ENCODE assay signal across 10 mouse cellular contexts in genomic region chr10:80419419-80419818, GRCm38 (mm10). TPM values are rescaled to one million over a fixed set of nuclear protein-coding genes. Genes with fewer than 3 reads are reported as not detected.
DNase-seq lines count a peak whose midpoint lies in the region; ATAC-seq lines count a peak whose summit lies in the region.
"Had no signal": no experiment of that assay in that cellular context is flagged by ENCODE, and none has a peak within 500 bp of the region (broad histone marks: within the 10 kb centered on the region; RNA-seq: fewer than 3 reads in every experiment).

No protein-coding gene starts in this region.

- H3K27me3 ChIP-seq in liver, embryonic 11.5 days (replicated peaks; ENCODE audit: control insufficient read depth, insufficient read depth, low read length): no peaks in the 10 kb centered on the region
- H3K27me3 ChIP-seq in liver, embryonic 12.5 days (replicated peaks): no peaks in the 10 kb centered on the region
- H3K27me3 ChIP-seq: Patski had no signal

- no peak overlapping the region for H3K4me2 ChIP-seq in liver, embryonic 11.5 days
- peak overlapping the region; percentile 73 for H3K4me2 ChIP-seq in liver, embryonic 12.5 days

- no peak overlapping the region for H3K4me3 ChIP-seq in liver, embryonic 11.5 days (ENCODE audit: low read depth, low read length)
- H3K4me3 ChIP-seq in liver, embryonic 12.5 days: 0 out of 2 replicates have a peak overlapping the region, but pooled peaks have one; percentile 9

- ATAC-seq in liver, embryonic 11.5 days (replicated peaks; ENCODE audit: low FRiP score): no peak
- ATAC-seq in liver, embryonic 12.5 days: no peak
- ATAC-seq: Patski had no signal

- no peak overlapping the region for H3K27ac ChIP-seq in liver, embryonic 11.5 days (ENCODE audit: low read depth, low read length)
- H3K27ac ChIP-seq in liver, embryonic 12.5 days: peak overlapping the region; percentile 95

- H3K36me3 ChIP-seq in liver, embryonic 11.5 days (ENCODE audit: control insufficient read depth, insufficient read depth, low read length): peaks cover 59% of the 10 kb centered on the region
- H3K36me3 ChIP-seq in liver, embryonic 12.5 days: peaks cover 95% of the 10 kb centered on the region

- DNase-seq in cerebellum, adult 11 months: peak; percentile 62
- no peak for DNase-seq in cerebellum, adult 8-10 months
- peak; percentile 59 for DNase-seq in liver
- no peak for DNase-seq in liver, embryonic 11.5 days (ENCODE audit: low spot score)
- peak; percentile 59 to 69 for DNase-seq in cerebellum, postnatal 25 days
- DNase-seq in layer of hippocampus, postnatal 36 days: no peak
- DNase-seq in adrenal gland, adult 2 months: no peak
- DNase-seq: adrenal gland, postnatal 36 days had no signal

- H3K9me3 ChIP-seq in liver, embryonic 11.5 days (ENCODE audit: control insufficient read depth, low read length): no peaks in the 10 kb centered on the region
- no peaks in the 10 kb centered on the region for H3K9me3 ChIP-seq in liver, embryonic 12.5 days (replicated peaks)

- H3K9ac ChIP-seq in liver, embryonic 11.5 days (ENCODE audit: low read depth, low read length): no peak overlapping the region
- peak overlapping the region; percentile 55 for H3K9ac ChIP-seq in liver, embryonic 12.5 days

- 91% methylated on average over 8 of the region's 8 CpGs for WGBS in liver, embryonic 11.5 days
- 81% methylated on average over 8 of the region's 8 CpGs for WGBS in liver, embryonic 12.5 days (ENCODE audit: insufficient replicate concordance)

- peaks cover 60% of the 10 kb centered on the region for H3K4me1 ChIP-seq in liver, embryonic 11.5 days (replicated peaks; ENCODE audit: control insufficient read depth, insufficient read depth, low read length)
- H3K4me1 ChIP-seq in liver, embryonic 12.5 days: peaks cover 66% of the 10 kb centered on the region

RNA-seq across cellular contexts. Expression of gene Uqcr11, which starts 12.8 kb away (rescaled TPM):
- 835 and 866 TPM in 2 replicates for polyA plus RNA-seq in liver, embryonic 11.5 days (2014; fragmentation: Nextera tagmentation; extraction: Ambion mirVana)
- polyA plus RNA-seq in liver, embryonic 12.5 days (2016; fragmentation: Nextera tagmentation; extraction: Ambion mirVana): 594 and 628 TPM in 2 replicates
- 100 to 1,000 TPM; 443 to 467 TPM for total RNA-seq in layer of hippocampus, postnatal 36 days (2021)
- 1,000 to 10,000 TPM in 1 of 2 experiments, 100 to 1,000 TPM in 1; 714 to 1,027 TPM for total RNA-seq in adrenal gland, adult 2 months (2021)
- polyA plus RNA-seq in adrenal gland, adult 2 months (2012; rRNA removed): 2,955 and 2,958 TPM in 2 replicates

RNA-seq across cellular contexts. Expression of gene Tcf3, which starts 14.0 kb away (rescaled TPM):
- polyA plus RNA-seq in liver, embryonic 11.5 days (2014; fragmentation: Nextera tagmentation; extraction: Ambion mirVana): 148 and 149 TPM in 2 replicates
- polyA plus RNA-seq in liver, embryonic 12.5 days (2016; fragmentation: Nextera tagmentation; extraction: Ambion mirVana): 110 and 115 TPM in 2 replicates
- total RNA-seq in layer of hippocampus, postnatal 36 days (2021): 10 to 100 TPM; 30.5 to 30.6 TPM
- 10 to 100 TPM; 46.6 to 55.4 TPM for total RNA-seq in adrenal gland, adult 2 months (2021)
- polyA plus RNA-seq in adrenal gland, adult 2 months (2012; rRNA removed): 148 and 152 TPM in 2 replicates

RNA-seq across cellular contexts. Expression of gene Mbd3, which starts 20.1 kb away (rescaled TPM):
- 174 and 175 TPM in 2 replicates for polyA plus RNA-seq in liver, embryonic 11.5 days (2014; fragmentation: Nextera tagmentation; extraction: Ambion mirVana)
- 134 and 140 TPM in 2 replicates for polyA plus RNA-seq in liver, embryonic 12.5 days (2016; fragmentation: Nextera tagmentation; extraction: Ambion mirVana)
- total RNA-seq in layer of hippocampus, postnatal 36 days (2021): 100 to 1,000 TPM; 148 to 156 TPM
- 100 to 1,000 TPM; 125 to 146 TPM for total RNA-seq in adrenal gland, adult 2 months (2021)
- 158 and 165 TPM in 2 replicates for polyA plus RNA-seq in adrenal gland, adult 2 months (2012; rRNA removed)

RNA-seq across cellular contexts. Expression of gene Mex3d, which starts 32.0 kb away (rescaled TPM):
- polyA plus RNA-seq in liver, embryonic 11.5 days (2014; fragmentation: Nextera tagmentation; extraction: Ambion mirVana): 2.5 and 3.7 TPM in 2 replicates
- 2.1 TPM in 2 replicates for polyA plus RNA-seq in liver, embryonic 12.5 days (2016; fragmentation: Nextera tagmentation; extraction: Ambion mirVana)
- total RNA-seq in layer of hippocampus, postnatal 36 days (2021): 10 to 100 TPM; 18.2 to 18.4 TPM
- total RNA-seq in adrenal gland, adult 2 months (2021): 10 to 100 TPM; 19.2 to 19.5 TPM
- polyA plus RNA-seq in adrenal gland, adult 2 months (2012; rRNA removed): 60.7 and 61.5 TPM in 2 replicates

Comparison
In these comparisons a context has a peak if more than half of its experiments do, and no peak if none do; other contexts are left out.
1. DNase-seq: peak in cerebellum, adult 11 months (single experiment), liver (single experiment) and cerebellum, postnatal 25 days (2 of 2); none in cerebellum, adult 8-10 months (single experiment), liver, embryonic 11.5 days (single experiment), layer of hippocampus, postnatal 36 days (0 of 2) and adrenal gland, adult 2 months (single experiment).